Mouse (Mus musculus) neural tube, embryonic 11.5 days (tissue): ENCODE data around the gene Sh3kbp1. TPM values are rescaled to one million over a fixed set of nuclear protein-coding genes. Genes with fewer than 3 reads are reported as not detected.
A peak's percentile ranks its signal among the peaks of the same experiment; 100 is the strongest.

Experiments
- ATAC-seq: fragments of 200-750 bp; cut with Nextera tagmentation; 2 replicates; pipeline ENCODE4 v1.8.0; 2017; ENCODE audit warnings: moderate number of reproducible peaks, mild to moderate bottlenecking, moderate TSS enrichment, moderate library complexity; ENCODE audit not compliant: insufficient read depth, low FRiP score, low TSS enrichment
- DNase-seq: peaks from one replicate; pipeline ENCODE4 v3.0.0-alpha.2; 2015; ENCODE audit warnings: low spot score
- H3K27ac ChIP-seq: fragments of 300-500 bp; sonication (generic); 2 replicates; pipeline ENCODE4 v1.5.1; 2014; ENCODE audit warnings: low read depth, mild to moderate bottlenecking, low read length
- H3K27me3 ChIP-seq: fragments of 300-500 bp; sonication (generic); 2 replicates; pipeline ENCODE4 v1.6.1; 2014; ENCODE audit warnings: mild to moderate bottlenecking, low read length, mixed read lengths; ENCODE audit not compliant: control insufficient read depth, insufficient read depth
- H3K36me3 ChIP-seq: fragments of 300-500 bp; sonication (generic); 2 replicates; pipeline ENCODE4 v1.6.1; 2014; ENCODE audit warnings: mild to moderate bottlenecking, low read length, moderate library complexity, mixed read lengths; ENCODE audit not compliant: control insufficient read depth, insufficient read depth
- H3K4me1 ChIP-seq: fragments of 300-500 bp; sonication (generic); 2 replicates; pipeline ENCODE4 v1.6.1; 2014; ENCODE audit warnings: low read length, mixed read lengths; ENCODE audit not compliant: control insufficient read depth, insufficient read depth
- H3K4me2 ChIP-seq: fragments of 300-500 bp; sonication (generic); 2 replicates; pipeline ENCODE4 v1.6.1; 2014; ENCODE audit warnings: low read depth, mild to moderate bottlenecking, moderate library complexity
- H3K4me3 ChIP-seq: fragments of 300-500 bp; sonication (generic); 2 replicates; pipeline ENCODE4 v1.5.1; 2014; ENCODE audit warnings: low read depth, low read length
- H3K9ac ChIP-seq: fragments of 300-500 bp; sonication (generic); 2 replicates; pipeline ENCODE4 v1.6.1; 2014; ENCODE audit warnings: mild to moderate bottlenecking, low read length
- H3K9me3 ChIP-seq: fragments of 300-500 bp; sonication (generic); 2 replicates; pipeline ENCODE4 v1.6.1; 2016; ENCODE audit warnings: low read length; ENCODE audit not compliant: control insufficient read depth
- WGBS: fragments of 180-500 bp; shearing (Covaris S2); extraction: QIAGEN DNeasy Blood & Tissue Kit; methylation state at CpG from one replicate; pipeline ENCODE4 v1.1.7; 2014; 5-methylcytosine and 5-hydroxymethylcytosine counted together
- polyA plus RNA-seq: library from polyadenylated mRNA; unstranded; fragments of >200 nt; fragmentation: Nextera tagmentation; extraction: Ambion mirVana; gene quantifications from 2 replicates; pipeline ENCODE4 v1.2.1, GENCODE M21; 2014

The Sh3kbp1 gene
- polyA plus RNA-seq, 1 experiment from 2014 or later, result 42.6 TPM

GRCm38 (mm10) chrX:159828135-159828534 lies 201.1 kb downstream of the Sh3kbp1 start:
- no peaks in the 10 kb centered on the region for H3K27me3 ChIP-seq
- DNase-seq, result no peak
- ATAC-seq, result no peak
- 87% methylated on average over 5 of the region's 5 CpGs for WGBS
- H3K9me3 ChIP-seq, result no peaks in the 10 kb centered on the region
- H3K27ac ChIP-seq, result no peak overlapping the region
- H3K4me3 ChIP-seq, result no peak overlapping the region
- H3K4me2 ChIP-seq, result no peak overlapping the region
- H3K9ac ChIP-seq, result no peak overlapping the region
- H3K4me1 ChIP-seq, result no peaks in the 10 kb centered on the region
- no peaks in the 10 kb centered on the region for H3K36me3 ChIP-seq

GRCm38 (mm10) chrX:159829192-159829852 lies 202.2 kb downstream of the Sh3kbp1 start:
- H3K4me1 ChIP-seq, result no peaks in the 10 kb centered on the region
- ATAC-seq (no peak), DNase-seq (peak; percentile 10)
- 66% methylated on average over 6 of the region's 6 CpGs for whole genome bisulfite sequencing
- H3K4me2 ChIP-seq, result no peak overlapping the region
- H3K9ac ChIP-seq, result no peak overlapping the region
- no peaks in the 10 kb centered on the region for H3K27me3 ChIP-seq
- H3K36me3 ChIP-seq, result no peaks in the 10 kb centered on the region
- no peak overlapping the region for H3K27ac ChIP-seq
- no peak overlapping the region for H3K4me3 ChIP-seq
- no peaks in the 10 kb centered on the region for H3K9me3 ChIP-seq

- no peak for DNase-seq
- H3K4me1 ChIP-seq, result no peaks in the 10 kb centered on the region
- H3K36me3 ChIP-seq, result no peaks in the 10 kb centered on the region
- 68% methylated on average over 2 of the region's 2 CpGs for WGBS
- ATAC-seq, result no peak
- no peaks in the 10 kb centered on the region for H3K27me3 ChIP-seq
- no peak overlapping the region for H3K4me2 ChIP-seq
- no peak overlapping the region for H3K9ac ChIP-seq
- no peak overlapping the region for H3K4me3 ChIP-seq
- H3K27ac ChIP-seq, result no peak overlapping the region
- H3K9me3 ChIP-seq, result no peaks in the 10 kb centered on the region
Observed at GRCm38 (mm10) chrX:159831176-159831575, 204.1 kb downstream of the Sh3kbp1 start.

GRCm38 (mm10) chrX:159835239-159835638 lies 208.2 kb downstream of the Sh3kbp1 start:
- no peaks in the 10 kb centered on the region for H3K9me3 ChIP-seq
- no peak overlapping the region for H3K4me2 ChIP-seq
- ATAC-seq, result no peak
- WGBS, result 95% methylated on average over 4 of the region's 4 CpGs
- no peak overlapping the region for H3K9ac ChIP-seq
- no peak for DNase-seq
- no peaks in the 10 kb centered on the region for H3K36me3 ChIP-seq
- H3K4me1 ChIP-seq, result no peaks in the 10 kb centered on the region
- H3K27me3 ChIP-seq, result no peaks in the 10 kb centered on the region
- no peak overlapping the region for H3K27ac ChIP-seq
- no peak overlapping the region for H3K4me3 ChIP-seq

GRCm38 (mm10) chrX:159837379-159837778 lies 210.3 kb downstream of the Sh3kbp1 start:
- DNase-seq, result no peak
- Histone ChIP-seq H3K36me3 (no peaks in the 10 kb centered on the region), H3K27ac (no peak overlapping the region), H3K4me2 (no peak overlapping the region), H3K9ac (no peak overlapping the region), H3K27me3 (no peaks in the 10 kb centered on the region), H3K9me3 (no peaks in the 10 kb centered on the region), H3K4me1 (no peaks in the 10 kb centered on the region), H3K4me3 (no peak overlapping the region)
- WGBS, result 78% methylated on average over 1 of the region's 1 CpGs
- ATAC-seq, result no peak

- H3K27me3 ChIP-seq, result no peaks in the 10 kb centered on the region; the same call in 1 of the 2 replicates
- H3K27ac ChIP-seq, result no peak overlapping the region
- DNase-seq, result no peak
- ATAC-seq, result no peak
- H3K4me2 ChIP-seq, result no peak overlapping the region
- no peaks in the 10 kb centered on the region for H3K36me3 ChIP-seq
- H3K4me1 ChIP-seq, result no peaks in the 10 kb centered on the region
- no peak overlapping the region for H3K9ac ChIP-seq
- H3K4me3 ChIP-seq, result no peak overlapping the region
- H3K9me3 ChIP-seq, result no peaks in the 10 kb centered on the region
- 80% methylated on average over 2 of the region's 2 CpGs for WGBS
Observed at GRCm38 (mm10) chrX:159839786-159840185, 212.7 kb downstream of the Sh3kbp1 start.

- Histone ChIP-seq H3K27me3 (no peaks in the 10 kb centered on the region; the same call in 1 of the 2 replicates), H3K4me1 (no peaks in the 10 kb centered on the region), H3K27ac (no peak overlapping the region), H3K4me3 (no peak overlapping the region), H3K36me3 (no peaks in the 10 kb centered on the region), H3K9me3 (no peaks in the 10 kb centered on the region), H3K4me2 (no peak overlapping the region), H3K9ac (no peak overlapping the region)
- WGBS, result 66% methylated on average over 7 of the region's 7 CpGs
- ATAC-seq, result no peak
- no peak for DNase-seq
Observed at GRCm38 (mm10) chrX:159840225-159840624, 213.2 kb downstream of the Sh3kbp1 start.

- Histone ChIP-seq H3K4me2 (no peak overlapping the region), H3K27me3 (no peaks in the 10 kb centered on the region), H3K9ac (no peak overlapping the region), H3K4me1 (no peaks in the 10 kb centered on the region), H3K4me3 (no peak overlapping the region), H3K9me3 (no peaks in the 10 kb centered on the region), H3K27ac (no peak overlapping the region), H3K36me3 (no peaks in the 10 kb centered on the region)
- ATAC-seq (no peak), DNase-seq (no peak)
- WGBS, result 81% methylated on average over 8 of the region's 8 CpGs
Observed at GRCm38 (mm10) chrX:159850722-159851121, 223.7 kb downstream of the Sh3kbp1 start.

- ATAC-seq (no peak), DNase-seq (no peak)
- no peaks in the 10 kb centered on the region for H3K27me3 ChIP-seq
- H3K4me2 ChIP-seq, result no peak overlapping the region
- H3K4me1 ChIP-seq, result no peaks in the 10 kb centered on the region
- H3K4me3 ChIP-seq, result no peak overlapping the region
- H3K9me3 ChIP-seq, result no peaks in the 10 kb centered on the region
- 64% methylated on average over 1 of the region's 1 CpGs for WGBS
- H3K36me3 ChIP-seq, result no peaks in the 10 kb centered on the region
- no peak overlapping the region for H3K27ac ChIP-seq
- no peak overlapping the region for H3K9ac ChIP-seq
Observed at GRCm38 (mm10) chrX:159856866-159857265, 229.8 kb downstream of the Sh3kbp1 start.
